Comparison of ENCODE assay signal across 11 mouse cellular contexts in the genomic region with DNA sequence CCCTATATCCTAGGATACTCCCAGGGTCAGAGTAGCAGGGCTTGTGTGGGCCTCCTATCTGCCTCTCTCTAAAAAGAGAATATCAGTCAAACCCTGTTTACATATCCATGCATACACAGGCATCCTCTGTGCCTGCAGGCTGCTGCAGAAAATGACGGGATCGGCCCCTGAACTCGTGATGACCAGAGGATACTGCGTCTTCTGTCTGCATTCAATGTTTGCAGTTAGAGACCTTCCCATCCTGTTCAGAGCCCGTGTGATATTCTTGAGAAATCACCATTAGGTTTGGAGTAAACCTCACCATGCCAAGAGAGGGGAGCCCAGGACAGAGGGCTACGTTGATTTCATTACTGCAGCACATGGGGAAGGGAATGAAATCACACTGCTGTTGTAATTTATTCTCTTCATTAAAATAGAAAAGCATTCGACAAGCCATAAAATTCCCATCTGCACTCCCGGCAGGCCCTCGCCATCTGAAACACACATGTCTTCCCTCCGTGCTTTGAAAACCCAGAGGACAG.
DNase-seq lines count a peak whose midpoint lies in the region; ATAC-seq and TF ChIP-seq lines count a peak whose summit lies in the region.
"Had no signal": no experiment of that assay in that cellular context is flagged by ENCODE, and none has a peak within 500 bp of the region (broad histone marks: within the 10 kb centered on the region; RNA-seq: fewer than 3 reads in every experiment).

No protein-coding gene starts in this region.

- no peaks in the 10 kb centered on the region for H3K27me3 ChIP-seq in neural tube, embryonic 11.5 days (ENCODE audit: control insufficient read depth, insufficient read depth, low read length)
- H3K27me3 ChIP-seq in limb, embryonic 14.5 days (ENCODE audit: control insufficient read depth, insufficient read depth, low read length): no peaks in the 10 kb centered on the region

- H3K9me3 ChIP-seq in neural tube, embryonic 11.5 days (ENCODE audit: control insufficient read depth, low read length): no peaks in the 10 kb centered on the region
- H3K9me3 ChIP-seq in limb, embryonic 14.5 days (ENCODE audit: control insufficient read depth, low read length): no peaks in the 10 kb centered on the region

- H3K36me3 ChIP-seq in neural tube, embryonic 11.5 days (ENCODE audit: control insufficient read depth, insufficient read depth, low read length): no peaks in the 10 kb centered on the region
- H3K36me3 ChIP-seq in limb, embryonic 14.5 days (ENCODE audit: control insufficient read depth, insufficient read depth, low read length): no peaks in the 10 kb centered on the region

- no peak overlapping the region for H3K4me2 ChIP-seq in neural tube, embryonic 11.5 days (ENCODE audit: low read depth)
- 0 out of 2 replicates have a peak overlapping the region, but pooled peaks have one; percentile 0 for H3K4me2 ChIP-seq in limb, embryonic 14.5 days (replicated peaks; ENCODE audit: low read depth, low read length, severe bottlenecking)
- H3K4me2 ChIP-seq: lung, embryonic 14.5 days had no signal

- H3K4me3 ChIP-seq in neural tube, embryonic 11.5 days (ENCODE audit: low read depth, low read length): no peak overlapping the region
- no peak overlapping the region for H3K4me3 ChIP-seq in limb, embryonic 14.5 days (replicated peaks; ENCODE audit: low read length)
- H3K4me3 ChIP-seq: heart, adult 2 months had no signal

- DNase-seq in cerebellum, adult 8-10 months: no peak
- DNase-seq in neural tube, embryonic 11.5 days (ENCODE audit: low spot score): peak; percentile 30
- no peak for DNase-seq in neural tube, embryonic 10.5 days (ENCODE audit: extremely low spot score, low spot score)
- no peak for DNase-seq in limb, embryonic 14.5 days (ENCODE audit: low spot score)
- no peak for DNase-seq in ovary, postnatal 14 days (ENCODE audit: low spot score)
- DNase-seq in thymus, postnatal 25 days: no peak
- no peak for DNase-seq in Muller cell, postnatal 12 days (ENCODE audit: inconsistent ontology term)
- DNase-seq: heart, adult 2 months; lung, embryonic 14.5 days; retina, postnatal 1 day had no signal

- ATAC-seq in cerebellum, adult (ENCODE audit: insufficient number of reproducible peaks, low FRiP score, low TSS enrichment): 0 out of 2 replicates have a peak, but pooled peaks have one; percentile 26
- peak; percentile 71 for ATAC-seq in neural tube, embryonic 11.5 days (ENCODE audit: insufficient read depth, low FRiP score, low TSS enrichment)
- no peak; the same call in 1 of the 2 replicates for ATAC-seq in limb, embryonic 14.5 days (ENCODE audit: low FRiP score, low read depth)

- peak overlapping the region; percentile 39 for H3K27ac ChIP-seq in neural tube, embryonic 11.5 days (ENCODE audit: low read depth, low read length)
- no peak overlapping the region for H3K27ac ChIP-seq in limb, embryonic 14.5 days (replicated peaks; ENCODE audit: low read depth, low read length)
- H3K27ac ChIP-seq: heart, adult 2 months had no signal

- WGBS in neural tube, embryonic 11.5 days: 29% methylated on average over 10 of the region's 10 CpGs
- WGBS in limb, embryonic 14.5 days: 24% methylated on average over 10 of the region's 10 CpGs

- peaks cover 20% of the 10 kb centered on the region for H3K4me1 ChIP-seq in neural tube, embryonic 11.5 days (ENCODE audit: control insufficient read depth, insufficient read depth, low read length)
- peaks cover 18% of the 10 kb centered on the region for H3K4me1 ChIP-seq in limb, embryonic 14.5 days (ENCODE audit: control insufficient read depth, insufficient read depth, low read length)

- no peak overlapping the region for H3K9ac ChIP-seq in neural tube, embryonic 11.5 days (ENCODE audit: low read length)
- no peak overlapping the region for H3K9ac ChIP-seq in limb, embryonic 14.5 days (ENCODE audit: low read depth, low read length, severe bottlenecking)
- H3K9ac ChIP-seq: lung, embryonic 14.5 days had no signal

- TF ChIP-seq POLR2A in limb, embryonic 14.5 days (IDR thresholded peaks at IDR 0.05; ENCODE audit: borderline replicate concordance, extremely low read depth, insufficient read depth, insufficient read length): no peak
